Mouse (Mus musculus) skeletal muscle tissue, postnatal 0 days (tissue): Measurements from ENCODE around the gene Gm4985. TPM values are rescaled to one million over a fixed set of nuclear protein-coding genes. Genes with fewer than 3 reads are reported as not detected.

Experiments used
- microRNA-seq, 2 experiments: library from miRNA; unstranded; fragments of <30 nt; microRNA quantifications; one replicate each; pipeline ENCODE4; 2016
- polyA plus RNA-seq: library from polyadenylated mRNA; unstranded; fragments of >200 nt; fragmentation: Nextera tagmentation; extraction: Ambion mirVana; gene quantifications from 2 replicates; pipeline ENCODE4 v1.2.1, GENCODE M21; 2015

Gm4985 gene
- not detected in 2 replicates for polyA plus RNA-seq

DNA sequence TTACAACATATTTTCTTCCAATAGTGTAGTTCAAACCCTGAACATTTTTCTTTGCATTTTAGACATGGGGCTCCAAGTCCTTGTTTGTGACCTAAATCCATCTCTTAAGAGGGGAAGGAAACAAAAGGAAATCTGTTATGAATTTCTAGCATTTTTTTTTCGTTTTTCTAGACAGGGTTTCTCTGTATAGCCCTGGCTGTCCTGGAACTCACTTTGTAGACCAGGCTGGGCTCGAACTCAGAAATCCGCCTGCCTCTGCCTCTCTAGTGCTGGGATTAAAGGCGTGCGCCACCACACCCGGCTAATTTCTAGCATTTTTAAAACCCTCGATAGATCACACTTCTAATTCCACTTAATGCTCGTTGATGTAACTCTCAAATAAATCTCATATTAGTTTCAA lies at the start of gene Gm4985:
Gene Gm4985, minus strand, starts transcription at position 101 of the 400 bp plus-strand sequence.

Small RNA genes within 50 kb of the gene (microRNA-seq; reads per million reads assigned to microRNA genes)
- 0 reads per million in 2 experiments for gene Gm25299

Other genes starting within 250 kb of the Gm4985 start
- gene Gm4907, start 76.4 kb downstream of the Gm4985 start, polyA plus RNA-seq: not detected in 2 replicates